Mouse (Mus musculus) activated CD4-positive, CD25-positive, alpha-beta regulatory T cell (primary cell): ENCODE results near the gene Clca2. TPM values are rescaled to one million over a fixed set of nuclear protein-coding genes. Genes with fewer than 3 reads are reported as not detected.

Source experiments
- polyA plus RNA-seq, 2 experiments: library from polyadenylated mRNA; unstranded; fragments of 100-300 nt; shearing (Covaris generic); gene quantifications; one replicate each; pipeline ENCODE4 v1.2.1; 2017

Gene Clca2
- not detected for polyA plus RNA-seq

DNA sequence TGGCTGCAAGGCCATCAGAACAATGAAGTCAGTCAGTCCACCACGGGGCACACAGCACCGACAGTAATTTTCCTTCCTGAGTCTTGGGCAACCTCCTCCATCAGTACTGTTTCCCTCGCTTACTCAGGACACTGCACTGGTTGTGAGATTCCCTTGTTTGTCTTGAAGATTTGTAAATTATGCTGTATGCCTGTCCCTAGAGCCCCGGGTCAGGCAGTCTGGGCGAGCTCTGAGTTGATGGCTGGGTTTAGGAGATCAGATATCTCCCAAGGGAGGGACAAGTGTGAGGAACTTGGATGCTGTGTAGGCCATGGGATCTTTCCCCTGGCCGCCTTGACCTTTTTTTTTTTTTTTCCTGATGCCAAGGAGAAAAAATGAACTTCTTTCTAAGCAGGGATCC lies at the start of gene Clca2:
TSS of gene Clca2 (minus strand) at position 153 of the 400 bp plus-strand sequence.

DNA sequence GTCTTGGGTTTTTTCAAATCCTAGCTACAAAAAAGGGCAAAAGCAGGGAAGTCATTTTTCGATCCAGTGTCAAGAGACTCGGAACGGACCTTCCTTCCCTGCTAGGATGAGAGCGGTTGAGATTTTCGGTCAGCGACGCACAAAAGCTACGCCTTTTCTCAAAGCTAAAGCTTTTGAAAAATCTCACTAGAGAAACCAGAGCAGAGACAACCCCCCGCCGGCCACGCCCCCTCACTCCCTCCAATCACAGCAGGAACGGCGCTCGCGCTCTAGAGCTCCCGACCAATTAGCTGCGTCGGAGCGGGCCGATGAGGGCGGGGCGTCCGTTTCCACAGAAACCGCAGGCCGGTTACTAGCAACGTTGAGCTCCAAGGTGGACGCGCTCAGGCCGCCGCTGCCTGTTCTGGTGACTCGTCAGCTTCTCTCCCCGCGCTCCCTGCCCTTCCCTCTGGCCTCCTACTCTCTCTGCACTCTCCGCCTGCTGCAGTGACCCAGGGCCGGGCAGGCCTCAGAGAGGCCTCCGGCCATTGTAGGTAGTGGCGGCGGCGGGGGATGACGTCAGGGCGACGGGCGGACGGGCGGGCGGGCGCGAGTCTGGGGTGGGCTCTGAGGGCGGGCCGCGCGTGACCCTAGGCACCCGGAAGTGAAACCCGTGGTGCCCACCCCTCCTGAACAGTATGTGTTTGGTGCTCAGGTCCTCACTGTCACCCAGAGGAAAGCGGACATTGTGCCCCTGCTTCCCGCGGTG lies 19.2 kb upstream of the Clca2 start, which contains the start of gene Odf2l:
TSS of gene Odf2l (plus strand) at position 335 of the 748 bp plus-strand sequence.

DNA sequence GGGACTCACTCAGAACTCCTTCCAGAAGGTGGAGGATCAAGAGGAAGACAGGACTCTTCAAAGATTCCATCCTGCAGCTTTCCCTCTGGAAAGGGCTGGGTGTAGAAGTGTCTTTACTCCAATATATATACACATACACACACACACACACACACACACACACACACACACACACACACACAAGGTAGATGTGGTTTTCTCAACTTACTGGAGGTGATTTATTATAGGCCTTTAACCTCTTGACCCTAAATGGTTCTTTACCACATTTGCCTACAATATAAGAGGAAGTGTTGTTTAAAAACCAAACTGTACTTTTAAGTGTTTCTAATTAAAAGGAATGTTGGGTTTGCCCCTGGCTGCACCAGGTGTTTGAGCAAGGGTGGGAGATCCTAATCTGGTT lies 66.6 kb downstream of the Clca2 start, which contains the start of gene Clca1:
TSS of gene Clca1 (minus strand) at position 101 of the 400 bp plus-strand sequence.

Other genes with a start within 250 kb of the Clca2 start
- gene Clca4b, start 166.9 kb downstream of the Clca2 start, polyA plus RNA-seq, result under 1 TPM in 1 of 2 experiments, not detected in 1; 0.09 TPM
- gene Clca4a, start 124.4 kb downstream of the Clca2 start, polyA plus RNA-seq, result not detected
- gene Clca1, start 66.7 kb downstream of the Clca2 start, polyA plus RNA-seq, result 1 to 10 TPM in 1 of 2 experiments, not detected in 1; 1.1 TPM
- 1 to 10 TPM; 3.2 to 5.8 TPM for gene Odf2l, start 19.1 kb upstream of the Clca2 start, polyA plus RNA-seq
- gene Col24a1, start 193.0 kb upstream of the Clca2 start, polyA plus RNA-seq, result under 1 TPM in 1 of 2 experiments, not detected in 1; 0.11 TPM